Mouse (Mus musculus): ENCODE data around the gene Cpt2.

GRCm38 (mm10) chr4:107944141-107944540 is 20.7 kb upstream of the Cpt2 start:
- TF ChIP-seq CTCF (IDR thresholded peaks at IDR 0.05): no peak
- TF ChIP-seq EP300 (IDR thresholded peaks at IDR 0.05): no peak
